Mouse (Mus musculus) WW6 (cell line): ENCODE data around the gene Fam192a.
A peak's percentile ranks its signal among the peaks of the same experiment; 100 is the strongest.

Source experiments
- DNase-seq: peaks from one replicate; pipeline ENCODE4 v3.0.0-alpha.2; 2013; ENCODE audit warnings: low read depth, low spot score

Fam192a gene

GRCm38 (mm10) chr8:94601607-94602385 is at the start of gene Fam192a, which contains the start of gene Rspry1:
Gene Fam192a, minus strand, starts transcription at chr8:94601997.
Gene Rspry1, plus strand, starts transcription at chr8:94601937.
- DNase-seq = peak; percentile 99

- DNase-seq = no peak
Measured at GRCm38 (mm10) chr8:94649496-94649895, 47.7 kb upstream of the Fam192a start.

- DNase-seq = no peak
Measured at GRCm38 (mm10) chr8:94646165-94646564, 44.4 kb upstream of the Fam192a start.

- no peak for DNase-seq
Measured at GRCm38 (mm10) chr8:94645202-94645601, 43.4 kb upstream of the Fam192a start.

- no peak for DNase-seq
Measured at GRCm38 (mm10) chr8:94641938-94642337, 40.1 kb upstream of the Fam192a start.

- DNase-seq = no peak
Measured at GRCm38 (mm10) chr8:94641183-94641582, 39.4 kb upstream of the Fam192a start.

GRCm38 (mm10) chr8:94634211-94634610 is 32.4 kb upstream of the Fam192a start:
- DNase-seq = no peak

GRCm38 (mm10) chr8:94633564-94634194 is 31.9 kb upstream of the Fam192a start:
- no peak for DNase-seq

GRCm38 (mm10) chr8:94624885-94625284 is 23.1 kb upstream of the Fam192a start:
- DNase-seq = no peak

- DNase-seq = no peak
Measured at GRCm38 (mm10) chr8:94607064-94607463, 5.3 kb upstream of the Fam192a start.

- DNase-seq = no peak
Measured at GRCm38 (mm10) chr8:94604030-94604429, 2.2 kb upstream of the Fam192a start.

- DNase-seq = no peak
Measured at GRCm38 (mm10) chr8:94602471-94603131, 804 bp upstream of the Fam192a start.

GRCm38 (mm10) chr8:94601034-94601606 is 677 bp downstream of the Fam192a start:
- DNase-seq = peak; percentile 16

GRCm38 (mm10) chr8:94600478-94600877 is 1.3 kb downstream of the Fam192a start:
- no peak for DNase-seq

- DNase-seq = no peak
Measured at GRCm38 (mm10) chr8:94594211-94594610, 7.6 kb downstream of the Fam192a start.

- no peak for DNase-seq
Measured at GRCm38 (mm10) chr8:94591691-94592090, 10.1 kb downstream of the Fam192a start.

GRCm38 (mm10) chr8:94584238-94584817 is 17.5 kb downstream of the Fam192a start:
- DNase-seq = no peak

- DNase-seq = no peak
Measured at GRCm38 (mm10) chr8:94582569-94582968, 19.2 kb downstream of the Fam192a start.

GRCm38 (mm10) chr8:94581820-94582483 is 19.8 kb downstream of the Fam192a start:
- no peak for DNase-seq

- no peak for DNase-seq
Measured at GRCm38 (mm10) chr8:94575148-94575547, 26.6 kb downstream of the Fam192a start.
